In genomic region chr17:79069766-79070480, GRCm38 (mm10) we compare ENCODE assay signal across 13 mouse cellular contexts. TPM values are rescaled to one million over a fixed set of nuclear protein-coding genes. Genes with fewer than 3 reads are reported as not detected.
A peak's percentile ranks its signal among the peaks of the same experiment; 100 is the strongest.
DNase-seq lines count a peak whose midpoint lies in the region; ATAC-seq and TF ChIP-seq lines count a peak whose summit lies in the region.
"Had no signal": no experiment of that assay in that cellular context is flagged by ENCODE, and none has a peak within 500 bp of the region (broad histone marks: within the 10 kb centered on the region; RNA-seq: fewer than 3 reads in every experiment).

No protein-coding gene starts in this region.

- H3K4me3 ChIP-seq in gastrocnemius, adult 2 months = no peak overlapping the region
- no peak overlapping the region for H3K4me3 ChIP-seq in embryonic facial prominence, embryonic 14.5 days (ENCODE audit: low read depth, low read length)
- H3K4me3 ChIP-seq: lung, embryonic 15.5 days; midbrain, embryonic 15.5 days; neural tube, embryonic 15.5 days had no signal

- intact Hi-C loops in gastrocnemius, adult 2 months (cut with DNase I) = no loop called here

- H3K9ac ChIP-seq in embryonic facial prominence, embryonic 14.5 days (ENCODE audit: low read depth, low read length) = no peak overlapping the region
- H3K9ac ChIP-seq: lung, embryonic 15.5 days; midbrain, embryonic 15.5 days; neural tube, embryonic 15.5 days had no signal

- no peak overlapping the region for H3K4me2 ChIP-seq in embryonic facial prominence, embryonic 14.5 days (ENCODE audit: low read depth, low read length)
- H3K4me2 ChIP-seq: lung, embryonic 15.5 days; midbrain, embryonic 15.5 days; neural tube, embryonic 15.5 days had no signal

- peaks cover 8% of the 10 kb centered on the region; the same call in 1 of the 2 replicates for H3K4me1 ChIP-seq in embryonic facial prominence, embryonic 14.5 days (ENCODE audit: control insufficient read depth, insufficient read depth, low read length)
- H3K4me1 ChIP-seq: lung, embryonic 15.5 days; midbrain, embryonic 15.5 days had no signal

- peak overlapping the region; percentile 35; the same call in 1 of the 2 replicates for H3K27ac ChIP-seq in gastrocnemius, adult 2 months
- peak overlapping the region; percentile 73 for H3K27ac ChIP-seq in embryonic facial prominence, embryonic 14.5 days (replicated peaks; ENCODE audit: low read depth, low read length)
- H3K27ac ChIP-seq: lung, embryonic 15.5 days; midbrain, embryonic 15.5 days had no signal

- WGBS in embryonic facial prominence, embryonic 14.5 days = 84% methylated on average over 14 of the region's 14 CpGs

- no peaks in the 10 kb centered on the region for H3K27me3 ChIP-seq in embryonic facial prominence, embryonic 14.5 days (replicated peaks; ENCODE audit: control insufficient read depth, insufficient read depth, low read length)
- H3K27me3 ChIP-seq: lung, embryonic 15.5 days; midbrain, embryonic 15.5 days; neural tube, embryonic 15.5 days had no signal

- TF ChIP-seq CTCF in gastrocnemius, adult 2 months (IDR thresholded peaks at IDR 0.05) = no peak

- no peak for DNase-seq in gastrocnemius, adult 2 months
- DNase-seq in gastrocnemius, postnatal 4 days (ENCODE audit: low spot score in 2 of 2) = no peak
- no peak for DNase-seq in embryonic facial prominence, embryonic 14.5 days (ENCODE audit: low spot score)
- peak; percentile 49 to 52 for DNase-seq in layer of hippocampus, postnatal 10 days (ENCODE audit: low spot score in 2 of 2)
- peak; percentile 76 to 80 for DNase-seq in right cerebral cortex, postnatal 10 days (ENCODE audit: low spot score in 2 of 2)
- DNase-seq in ovary, postnatal 36 days (ENCODE audit: low spot score) = no peak
- DNase-seq in spleen, postnatal 14 days (ENCODE audit: low spot score in 2 of 2) = no peak
- DNase-seq: B cell, adult 2 months; kidney, adult 9 months had no signal

- H3K9me3 ChIP-seq in embryonic facial prominence, embryonic 14.5 days (ENCODE audit: control insufficient read depth, low read length) = no peaks in the 10 kb centered on the region
- H3K9me3 ChIP-seq: lung, embryonic 15.5 days; midbrain, embryonic 15.5 days; neural tube, embryonic 15.5 days had no signal

- no peaks in the 10 kb centered on the region for H3K36me3 ChIP-seq in embryonic facial prominence, embryonic 14.5 days (ENCODE audit: control insufficient read depth, insufficient read depth, low read length)
- H3K36me3 ChIP-seq: lung, embryonic 15.5 days; midbrain, embryonic 15.5 days; neural tube, embryonic 15.5 days had no signal

- no peak for ATAC-seq in embryonic facial prominence, embryonic 14.5 days (ENCODE audit: low read depth)
- no peak for ATAC-seq in erythroblast, adult 5-6 weeks (replicated peaks; ENCODE audit: low FRiP score, poor library complexity, severe bottlenecking)

RNA-seq across cellular contexts. Expression of gene Qpct, which starts 18.2 kb away (rescaled TPM):
- 1 to 10 TPM; 2.4 to 3.8 TPM for total RNA-seq in gastrocnemius, adult 2 months (2021)
- total RNA-seq in gastrocnemius, postnatal 4 days (2021) = 10 to 100 TPM; 29.0 to 31.5 TPM
- 14.0 and 18.1 TPM in 2 replicates for polyA plus RNA-seq in embryonic facial prominence, embryonic 14.5 days (2014; fragmentation: Nextera tagmentation; extraction: Ambion mirVana)
- 10 to 100 TPM; 18.6 to 20.5 TPM for total RNA-seq in layer of hippocampus, postnatal 10 days (2021)
- 1.3 and 6.0 TPM in 2 replicates for total RNA-seq in erythroblast, adult 5-6 weeks (2015; ENCODE audit: low replicate concordance)
- 0.14 and 0.77 TPM in 2 replicates for total RNA-seq in erythroblast, adult 5-6 weeks (2017; ENCODE audit: low replicate concordance)

RNA-seq across cellular contexts. Expression of gene Prkd3, which starts 49.3 kb away (rescaled TPM):
- total RNA-seq in gastrocnemius, adult 2 months (2021) = 1 to 10 TPM; 8.6 to 9.7 TPM
- 10 to 100 TPM; 37.9 to 39.6 TPM for total RNA-seq in gastrocnemius, postnatal 4 days (2021)
- 42.3 and 49.2 TPM in 2 replicates for polyA plus RNA-seq in embryonic facial prominence, embryonic 14.5 days (2014; fragmentation: Nextera tagmentation; extraction: Ambion mirVana)
- total RNA-seq in layer of hippocampus, postnatal 10 days (2021) = 10 to 100 TPM; 17.2 to 18.8 TPM
- total RNA-seq in erythroblast, adult 5-6 weeks (2015; ENCODE audit: low replicate concordance) = 9.8 and 10.0 TPM in 2 replicates
- total RNA-seq in erythroblast, adult 5-6 weeks (2017; ENCODE audit: low replicate concordance) = 9.4 and 11.3 TPM in 2 replicates

Comparison
In these comparisons a context has a peak if more than half of its experiments do, and no peak if none do; other contexts are left out.
1. DNase-seq: peak in layer of hippocampus, postnatal 10 days (2 of 2) and right cerebral cortex, postnatal 10 days (2 of 2); none in gastrocnemius, adult 2 months (single experiment), gastrocnemius, postnatal 4 days (0 of 2), embryonic facial prominence, embryonic 14.5 days (single experiment), ovary, postnatal 36 days (single experiment) and spleen, postnatal 14 days (0 of 2).